Mouse (Mus musculus): ENCODE measurements around the gene Egfem1. TPM values are rescaled to one million over a fixed set of nuclear protein-coding genes. Genes with fewer than 3 reads are reported as not detected.

Gene Egfem1
- polyA plus RNA-seq, 1 experiment from 2014 or later, result 3.3 TPM

GRCm38 (mm10) chr3:29499188-29499587 lies 417.4 kb downstream of the Egfem1 start:
- no peak for ATAC-seq (ENCODE audit: insufficient number of reproducible peaks, insufficient read depth, low FRiP score, low TSS enrichment, low read depth)
- 86% methylated on average over 6 of the region's 6 CpGs for WGBS
- Histone ChIP-seq H3K27me3 (no peaks in the 10 kb centered on the region), H3K27ac (no peak overlapping the region), H3K4me2 (no peak overlapping the region), H3K9me3 (no peaks in the 10 kb centered on the region), H3K4me1 (replicated peaks) (peaks cover 8% of the 10 kb centered on the region), H3K36me3 (no peaks in the 10 kb centered on the region), H3K4me3 (replicated peaks) (no peak overlapping the region), H3K9ac (replicated peaks) (no peak overlapping the region)

GRCm38 (mm10) chr3:29525298-29525962 lies 443.6 kb downstream of the Egfem1 start:
- no peaks in the 10 kb centered on the region for H3K36me3 ChIP-seq
- 84% methylated on average over 11 of the region's 11 CpGs for WGBS
- H3K4me2 ChIP-seq, result no peak overlapping the region
- ATAC-seq (ENCODE audit: insufficient number of reproducible peaks, insufficient read depth, low FRiP score, low TSS enrichment, low read depth), result no peak
- H3K9me3 ChIP-seq, result no peaks in the 10 kb centered on the region
- no peak overlapping the region for H3K9ac ChIP-seq (replicated peaks)
- H3K27me3 ChIP-seq, result no peaks in the 10 kb centered on the region
- no peak overlapping the region for H3K27ac ChIP-seq
- H3K4me1 ChIP-seq (replicated peaks), result no peaks in the 10 kb centered on the region
- no peak overlapping the region for H3K4me3 ChIP-seq (replicated peaks)

- Histone ChIP-seq H3K4me1 (replicated peaks) (no peaks in the 10 kb centered on the region), H3K36me3 (no peaks in the 10 kb centered on the region), H3K27ac (no peak overlapping the region), H3K9me3 (no peaks in the 10 kb centered on the region), H3K4me2 (no peak overlapping the region), H3K4me3 (replicated peaks) (no peak overlapping the region), H3K27me3 (no peaks in the 10 kb centered on the region), H3K9ac (replicated peaks) (no peak overlapping the region)
- 94% methylated on average over 12 of the region's 12 CpGs for WGBS
- ATAC-seq (ENCODE audit: insufficient number of reproducible peaks, insufficient read depth, low FRiP score, low TSS enrichment, low read depth), result no peak
These were observed 444.1 kb downstream of the Egfem1 start for GRCm38 (mm10) chr3:29525963-29526301.

- Histone ChIP-seq H3K4me1 (replicated peaks) (0 out of 2 replicates have a peak, but pooled peaks cover 3% of the 10 kb centered on the region), H3K9me3 (no peaks in the 10 kb centered on the region), H3K36me3 (no peaks in the 10 kb centered on the region), H3K9ac (replicated peaks) (no peak overlapping the region), H3K4me3 (replicated peaks) (no peak overlapping the region), H3K27ac (no peak overlapping the region), H3K4me2 (no peak overlapping the region), H3K27me3 (no peaks in the 10 kb centered on the region)
- ATAC-seq (ENCODE audit: insufficient number of reproducible peaks, insufficient read depth, low FRiP score, low TSS enrichment, low read depth), result no peak
- WGBS, result 72% methylated on average over 2 of the region's 2 CpGs
These were observed 457.4 kb downstream of the Egfem1 start for GRCm38 (mm10) chr3:29539211-29539610.

- Histone ChIP-seq H3K36me3 (no peaks in the 10 kb centered on the region), H3K4me3 (replicated peaks) (no peak overlapping the region), H3K4me1 (replicated peaks) (0 out of 2 replicates have a peak, but pooled peaks cover 3% of the 10 kb centered on the region), H3K27ac (no peak overlapping the region), H3K4me2 (no peak overlapping the region), H3K9me3 (no peaks in the 10 kb centered on the region), H3K27me3 (no peaks in the 10 kb centered on the region), H3K9ac (replicated peaks) (no peak overlapping the region)
- 55% methylated on average over 1 of the region's 1 CpGs for WGBS
- no peak for ATAC-seq (ENCODE audit: insufficient number of reproducible peaks, insufficient read depth, low FRiP score, low TSS enrichment, low read depth)
These were observed 458.1 kb downstream of the Egfem1 start for GRCm38 (mm10) chr3:29539902-29540301.

- Histone ChIP-seq H3K27ac (no peak overlapping the region), H3K4me2 (no peak overlapping the region), H3K36me3 (no peaks in the 10 kb centered on the region), H3K9ac (replicated peaks) (no peak overlapping the region), H3K4me1 (replicated peaks) (0 out of 2 replicates have a peak, but pooled peaks cover 3% of the 10 kb centered on the region), H3K9me3 (no peaks in the 10 kb centered on the region), H3K4me3 (replicated peaks) (no peak overlapping the region), H3K27me3 (no peaks in the 10 kb centered on the region)
- 24% methylated on average over 1 of the region's 1 CpGs for WGBS
- no peak for ATAC-seq (ENCODE audit: insufficient number of reproducible peaks, insufficient read depth, low FRiP score, low TSS enrichment, low read depth)
These were observed 459.8 kb downstream of the Egfem1 start for GRCm38 (mm10) chr3:29541477-29542079.

- 86% methylated on average over 1 of the region's 1 CpGs for WGBS
These were observed 462.2 kb downstream of the Egfem1 start for GRCm38 (mm10) chr3:29544056-29544455.

GRCm38 (mm10) chr3:29563171-29563570 lies 481.3 kb downstream of the Egfem1 start:
- H3K4me2 ChIP-seq, result no peak overlapping the region
- ATAC-seq (ENCODE audit: insufficient number of reproducible peaks, insufficient read depth, low FRiP score, low TSS enrichment, low read depth), result no peak
- WGBS, result 94% methylated on average over 1 of the region's 1 CpGs
- no peaks in the 10 kb centered on the region for H3K27me3 ChIP-seq
- H3K9me3 ChIP-seq, result no peaks in the 10 kb centered on the region
- no peak overlapping the region for H3K27ac ChIP-seq
- H3K9ac ChIP-seq (replicated peaks), result no peak overlapping the region
- no peaks in the 10 kb centered on the region for H3K4me1 ChIP-seq (replicated peaks)
- no peaks in the 10 kb centered on the region for H3K36me3 ChIP-seq
- no peak overlapping the region for H3K4me3 ChIP-seq (replicated peaks)

More at GRCm38 (mm10) chr3:29544056-29544455, 462.2 kb downstream of the Egfem1 start:
- ATAC-seq (ENCODE audit: insufficient number of reproducible peaks, insufficient read depth, low FRiP score, low TSS enrichment, low read depth), result no peak
- H3K9me3 ChIP-seq, result no peaks in the 10 kb centered on the region
- H3K27me3 ChIP-seq, result no peaks in the 10 kb centered on the region
- H3K4me1 ChIP-seq (replicated peaks), result 0 out of 2 replicates have a peak, but pooled peaks cover 3% of the 10 kb centered on the region
- H3K36me3 ChIP-seq, result no peaks in the 10 kb centered on the region
- H3K4me2 ChIP-seq, result no peak overlapping the region
- H3K4me3 ChIP-seq (replicated peaks), result no peak overlapping the region
- H3K27ac ChIP-seq, result no peak overlapping the region
- H3K9ac ChIP-seq (replicated peaks), result no peak overlapping the region

- H3K27me3 ChIP-seq, result no peaks in the 10 kb centered on the region
- no peaks in the 10 kb centered on the region for H3K9me3 ChIP-seq
- WGBS, result 67% methylated on average over 5 of the region's 5 CpGs
- H3K4me3 ChIP-seq (replicated peaks), result no peak overlapping the region
- H3K4me2 ChIP-seq, result no peak overlapping the region
- H3K27ac ChIP-seq, result no peak overlapping the region
- H3K36me3 ChIP-seq, result no peaks in the 10 kb centered on the region
- H3K9ac ChIP-seq (replicated peaks), result no peak overlapping the region
- ATAC-seq (ENCODE audit: insufficient number of reproducible peaks, insufficient read depth, low FRiP score, low TSS enrichment, low read depth), result no peak
- no peaks in the 10 kb centered on the region for H3K4me1 ChIP-seq (replicated peaks)
These were observed 496.4 kb downstream of the Egfem1 start for GRCm38 (mm10) chr3:29578055-29578860.

GRCm38 (mm10) chr3:29582749-29583148 lies 500.9 kb downstream of the Egfem1 start:
- Histone ChIP-seq H3K36me3 (no peaks in the 10 kb centered on the region), H3K9ac (replicated peaks) (no peak overlapping the region), H3K4me1 (replicated peaks) (no peaks in the 10 kb centered on the region), H3K27me3 (no peaks in the 10 kb centered on the region), H3K9me3 (no peaks in the 10 kb centered on the region), H3K27ac (no peak overlapping the region), H3K4me3 (replicated peaks) (no peak overlapping the region), H3K4me2 (no peak overlapping the region)
- ATAC-seq (ENCODE audit: insufficient number of reproducible peaks, insufficient read depth, low FRiP score, low TSS enrichment, low read depth), result no peak
- 58% methylated on average over 8 of the region's 8 CpGs for whole genome bisulfite sequencing

GRCm38 (mm10) chr3:29602140-29602539 lies 520.3 kb downstream of the Egfem1 start:
- no peak overlapping the region for H3K9ac ChIP-seq (replicated peaks)
- H3K4me2 ChIP-seq, result no peak overlapping the region
- no peaks in the 10 kb centered on the region for H3K36me3 ChIP-seq
- H3K4me3 ChIP-seq (replicated peaks), result no peak overlapping the region
- H3K4me1 ChIP-seq (replicated peaks), result no peaks in the 10 kb centered on the region
- 56% methylated on average over 7 of the region's 7 CpGs for WGBS
- H3K27me3 ChIP-seq, result no peaks in the 10 kb centered on the region
- no peak overlapping the region for H3K27ac ChIP-seq
- H3K9me3 ChIP-seq, result no peaks in the 10 kb centered on the region
- ATAC-seq (ENCODE audit: insufficient number of reproducible peaks, insufficient read depth, low FRiP score, low TSS enrichment, low read depth), result no peak
